Mouse (Mus musculus): Measurements from ENCODE around the gene Pgam5. TPM values are rescaled to one million over a fixed set of nuclear protein-coding genes. Genes with fewer than 3 reads are reported as not detected.

The Pgam5 gene
- 10 to 100 TPM; 22.6 to 26.7 TPM for total RNA-seq (2021)
- long read RNA-seq, experiment 1, transcript Pgam5-201 (6 exons, 2,044 nt), result minor isoform, 26 of 60 reads
- long read RNA-seq, experiment 1, transcript Pgam5-202 (6 exons, 2,098 nt), result major isoform, 29 of 60 reads
- long read RNA-seq, experiment 1, partial matches to known transcripts, result 2 of 60 reads
- long read RNA-seq, experiment 1, other reads (novel, unspliced or antisense), result 3 of 60 reads
- long read RNA-seq, experiment 2, transcript Pgam5-202 (6 exons, 2,098 nt), result minor isoform, 17 of 45 reads
- long read RNA-seq, experiment 2, transcript Pgam5-201 (6 exons, 2,044 nt), result major isoform, 24 of 45 reads
- long read RNA-seq, experiment 2, partial matches to known transcripts, result 3 of 45 reads
- long read RNA-seq, experiment 2, other reads (novel, unspliced or antisense), result 1 of 45 reads

- DNase-seq, result peak; percentile 99
These were observed at the start of gene Pgam5 for GRCm38 (mm10) chr5:110269141-110270101. Pgam5 (minus strand) TSS chr5:110269913.

GRCm38 (mm10) chr5:110313127-110313526 is 43.4 kb upstream of the Pgam5 start:
- no peak for DNase-seq

GRCm38 (mm10) chr5:110308861-110309260 is 39.1 kb upstream of the Pgam5 start:
- no peak for DNase-seq

GRCm38 (mm10) chr5:110300591-110300990 is 30.9 kb upstream of the Pgam5 start:
- DNase-seq, result no peak

- no peak for DNase-seq
These were observed 26.9 kb upstream of the Pgam5 start for GRCm38 (mm10) chr5:110296637-110297036.

GRCm38 (mm10) chr5:110291649-110292048 is 21.9 kb upstream of the Pgam5 start:
- no peak for DNase-seq

GRCm38 (mm10) chr5:110287084-110287475 is 17.4 kb upstream of the Pgam5 start:
- DNase-seq, result no peak

- no peak for DNase-seq
These were observed 16.9 kb upstream of the Pgam5 start for GRCm38 (mm10) chr5:110286446-110287083.

GRCm38 (mm10) chr5:110285770-110286445 is 16.2 kb upstream of the Pgam5 start, which contains the start of the genes Pxmp2 and Pole:
Pxmp2 (minus strand) TSS chr5:110286186.
Pole (plus strand) TSS chr5:110286306.
- DNase-seq, result peak; percentile 94

- DNase-seq, result no peak
These were observed 15.4 kb upstream of the Pgam5 start for GRCm38 (mm10) chr5:110285156-110285555.

- DNase-seq, result peak; percentile 70
These were observed 14.8 kb upstream of the Pgam5 start for GRCm38 (mm10) chr5:110284536-110284935.

GRCm38 (mm10) chr5:110281984-110282383 is 12.3 kb upstream of the Pgam5 start:
- no peak for DNase-seq

GRCm38 (mm10) chr5:110276910-110277309 is 7.2 kb upstream of the Pgam5 start:
- DNase-seq, result no peak

GRCm38 (mm10) chr5:110276391-110276790 is 6.7 kb upstream of the Pgam5 start:
- DNase-seq, result no peak

GRCm38 (mm10) chr5:110274846-110275245 is 5.1 kb upstream of the Pgam5 start:
- no peak for DNase-seq

GRCm38 (mm10) chr5:110274147-110274546 is 4.4 kb upstream of the Pgam5 start:
- DNase-seq, result no peak

- DNase-seq, result no peak
These were observed 529 bp upstream of the Pgam5 start for GRCm38 (mm10) chr5:110270242-110270641.

- no peak for DNase-seq
These were observed 2.8 kb downstream of the Pgam5 start for GRCm38 (mm10) chr5:110266941-110267340.

GRCm38 (mm10) chr5:110244091-110244490 is 25.6 kb downstream of the Pgam5 start:
- DNase-seq, result no peak

GRCm38 (mm10) chr5:110232346-110232745 is 37.4 kb downstream of the Pgam5 start:
- DNase-seq, result no peak

- peak; percentile 12 for DNase-seq
These were observed 38.1 kb downstream of the Pgam5 start for GRCm38 (mm10) chr5:110231638-110232037.
